Mouse (Mus musculus) limb, embryonic 10.5 days (tissue): ENCODE data around the gene Ap5m1. TPM values are rescaled to one million over a fixed set of nuclear protein-coding genes. Genes with fewer than 3 reads are reported as not detected.
A peak's percentile ranks its signal among the peaks of the same experiment; 100 is the strongest.

Experiments
- DNase-seq: peaks from one replicate; pipeline ENCODE4 v3.0.0-alpha.2; 2017; ENCODE audit warnings: low spot score
- H3K27ac ChIP-seq: fragments of 300-500 bp; sonication (generic); 2 replicates; pipeline ENCODE4 v1.5.1; 2016; ENCODE audit warnings: mild to moderate bottlenecking
- H3K27me3 ChIP-seq: fragments of 300-500 bp; sonication (generic); 2 replicates; pipeline ENCODE4 v1.6.1; 2016; ENCODE audit warnings: low read depth, mild to moderate bottlenecking; ENCODE audit not compliant: poor library complexity, severe bottlenecking
- H3K36me3 ChIP-seq: fragments of 300-500 bp; sonication (generic); 2 replicates; pipeline ENCODE4 v1.6.1; 2016; ENCODE audit warnings: mild to moderate bottlenecking, moderate library complexity
- H3K4me1 ChIP-seq: fragments of 300-500 bp; sonication (generic); 2 replicates; pipeline ENCODE4 v1.6.1; 2016
- H3K4me3 ChIP-seq: fragments of 300-500 bp; sonication (generic); 2 replicates; pipeline ENCODE4 v1.5.1; 2016; ENCODE audit warnings: mild to moderate bottlenecking, moderate library complexity
- H3K9me3 ChIP-seq: fragments of 300-500 bp; sonication (generic); replicated peaks from 2 replicates; pipeline ENCODE4 v1.6.1; 2016; ENCODE audit warnings: mild to moderate bottlenecking
- WGBS: fragments of 180-500 bp; shearing (Covaris S2); methylation state at CpG from one replicate; pipeline ENCODE4 v1.1.7; 2016; 5-methylcytosine and 5-hydroxymethylcytosine counted together
- polyA plus RNA-seq: library from polyadenylated mRNA; unstranded; fragments of >200 nt; fragmentation: Nextera tagmentation; extraction: Ambion mirVana; gene quantifications from 2 replicates; pipeline ENCODE4 v1.2.1, GENCODE M21; 2016

Gene Ap5m1
- 23.0 and 25.5 TPM in 2 replicates for polyA plus RNA-seq

- Histone ChIP-seq H3K4me1 (peaks cover 25% of the 10 kb centered on the region), H3K27ac (peak within 1 kb of the TSS; percentile 95), H3K27me3 (no peaks in the 10 kb centered on the region), H3K9me3 (no peaks in the 10 kb centered on the region), H3K4me3 (peak within 1 kb of the TSS; percentile 98), H3K36me3 (no peaks in the 10 kb centered on the region)
- no peak for DNase-seq
- WGBS = under 1% methylated on average over 53 of the region's 62 CpGs
These were observed at the start of gene Ap5m1 for GRCm38 (mm10) chr14:49065529-49066273. Gene Ap5m1, plus strand, starts transcription at chr14:49066097.

- WGBS = 94% methylated on average over 5 of the region's 5 CpGs
- Histone ChIP-seq H3K4me3 (no peak overlapping the region), H3K36me3 (peaks cover 59% of the 10 kb centered on the region)
These were observed 46.1 kb upstream of the Ap5m1 start for GRCm38 (mm10) chr14:49019765-49020164.

GRCm38 (mm10) chr14:49027040-49027778 is 38.7 kb upstream of the Ap5m1 start:
- no peaks in the 10 kb centered on the region for H3K9me3 ChIP-seq
- H3K27me3 ChIP-seq = no peaks in the 10 kb centered on the region
- peaks cover 56% of the 10 kb centered on the region for H3K36me3 ChIP-seq
- no peak overlapping the region for H3K27ac ChIP-seq
- no peaks in the 10 kb centered on the region for H3K4me1 ChIP-seq
- DNase-seq = no peak
- WGBS = 96% methylated on average over 6 of the region's 6 CpGs
- no peak overlapping the region for H3K4me3 ChIP-seq

More at GRCm38 (mm10) chr14:49019765-49020164, 46.1 kb upstream of the Ap5m1 start:
- DNase-seq = no peak
- Histone ChIP-seq H3K4me1 (no peaks in the 10 kb centered on the region), H3K27ac (no peak overlapping the region), H3K9me3 (no peaks in the 10 kb centered on the region), H3K27me3 (no peaks in the 10 kb centered on the region)

GRCm38 (mm10) chr14:49027779-49028368 is 38.0 kb upstream of the Ap5m1 start:
- H3K27me3 ChIP-seq = no peaks in the 10 kb centered on the region
- no peaks in the 10 kb centered on the region for H3K4me1 ChIP-seq
- no peak for DNase-seq
- no peaks in the 10 kb centered on the region for H3K9me3 ChIP-seq
- peaks cover 56% of the 10 kb centered on the region for H3K36me3 ChIP-seq
- H3K4me3 ChIP-seq = no peak overlapping the region
- 92% methylated on average over 3 of the region's 3 CpGs for WGBS
- no peak overlapping the region for H3K27ac ChIP-seq

- no peaks in the 10 kb centered on the region for H3K4me1 ChIP-seq
- H3K9me3 ChIP-seq = no peaks in the 10 kb centered on the region
- H3K4me3 ChIP-seq = no peak overlapping the region
- no peak overlapping the region for H3K27ac ChIP-seq
- peaks cover 66% of the 10 kb centered on the region for H3K36me3 ChIP-seq
- H3K27me3 ChIP-seq = no peaks in the 10 kb centered on the region
- DNase-seq = no peak
- WGBS = 91% methylated on average over 5 of the region's 5 CpGs
These were observed 36.9 kb upstream of the Ap5m1 start for GRCm38 (mm10) chr14:49028991-49029390.

- H3K9me3 ChIP-seq = no peaks in the 10 kb centered on the region
- no peak for DNase-seq
- 95% methylated on average over 3 of the region's 4 CpGs for WGBS
- no peaks in the 10 kb centered on the region for H3K27me3 ChIP-seq
- no peak overlapping the region for H3K27ac ChIP-seq
- H3K36me3 ChIP-seq = peaks cover 27% of the 10 kb centered on the region
- H3K4me3 ChIP-seq = no peak overlapping the region
- H3K4me1 ChIP-seq = no peaks in the 10 kb centered on the region
These were observed 20.3 kb upstream of the Ap5m1 start for GRCm38 (mm10) chr14:49045610-49046009.

GRCm38 (mm10) chr14:49049492-49049891 is 16.4 kb upstream of the Ap5m1 start:
- no peak overlapping the region for H3K27ac ChIP-seq
- H3K4me1 ChIP-seq = no peaks in the 10 kb centered on the region
- H3K36me3 ChIP-seq = peaks cover 31% of the 10 kb centered on the region
- no peak overlapping the region for H3K4me3 ChIP-seq
- no peaks in the 10 kb centered on the region for H3K27me3 ChIP-seq
- no peaks in the 10 kb centered on the region for H3K9me3 ChIP-seq
- no peak for DNase-seq

GRCm38 (mm10) chr14:49063838-49064237 is 2.1 kb upstream of the Ap5m1 start:
- Histone ChIP-seq H3K4me1 (peaks cover 25% of the 10 kb centered on the region), H3K36me3 (no peaks in the 10 kb centered on the region), H3K9me3 (no peaks in the 10 kb centered on the region), H3K27ac (no peak overlapping the region), H3K27me3 (no peaks in the 10 kb centered on the region), H3K4me3 (no peak overlapping the region)
- 89% methylated on average over 2 of the region's 2 CpGs for WGBS
- no peak for DNase-seq

GRCm38 (mm10) chr14:49066274-49066823 is 452 bp downstream of the Ap5m1 start, which contains the start of gene Exoc5:
Gene Exoc5, minus strand, starts transcription at chr14:49066653.
- H3K27me3 ChIP-seq = no peaks in the 10 kb centered on the region
- WGBS = 0% methylated on average over 53 of the region's 53 CpGs
- H3K4me1 ChIP-seq = peaks cover 25% of the 10 kb centered on the region
- peak within 1 kb of the TSS; percentile 98 for H3K4me3 ChIP-seq
- DNase-seq = peak; percentile 97
- H3K27ac ChIP-seq = peak within 1 kb of the TSS; percentile 95
- no peaks in the 10 kb centered on the region for H3K36me3 ChIP-seq
- H3K9me3 ChIP-seq = no peaks in the 10 kb centered on the region

GRCm38 (mm10) chr14:49072837-49073236 is 6.9 kb downstream of the Ap5m1 start:
- H3K36me3 ChIP-seq = peaks cover 17% of the 10 kb centered on the region
- no peak overlapping the region for H3K4me3 ChIP-seq
- H3K27ac ChIP-seq = no peak overlapping the region
- no peak for DNase-seq
- WGBS = 96% methylated on average over 2 of the region's 2 CpGs
- no peaks in the 10 kb centered on the region for H3K9me3 ChIP-seq
- peaks cover 2% of the 10 kb centered on the region; the same call in 1 of the 2 replicates for H3K4me1 ChIP-seq
- H3K27me3 ChIP-seq = no peaks in the 10 kb centered on the region

- Histone ChIP-seq H3K27me3 (no peaks in the 10 kb centered on the region), H3K36me3 (peaks cover 17% of the 10 kb centered on the region), H3K27ac (no peak overlapping the region), H3K9me3 (no peaks in the 10 kb centered on the region), H3K4me3 (no peak overlapping the region), H3K4me1 (no peaks in the 10 kb centered on the region)
- WGBS = 96% methylated on average over 7 of the region's 7 CpGs
- DNase-seq = no peak
These were observed 8.0 kb downstream of the Ap5m1 start for GRCm38 (mm10) chr14:49073896-49074295.

GRCm38 (mm10) chr14:49074361-49074760 is 8.5 kb downstream of the Ap5m1 start:
- DNase-seq = no peak
- Histone ChIP-seq H3K27ac (no peak overlapping the region), H3K4me3 (no peak overlapping the region), H3K4me1 (no peaks in the 10 kb centered on the region), H3K9me3 (no peaks in the 10 kb centered on the region), H3K27me3 (no peaks in the 10 kb centered on the region), H3K36me3 (peaks cover 19% of the 10 kb centered on the region)
- 85% methylated on average over 2 of the region's 2 CpGs for WGBS

GRCm38 (mm10) chr14:49078820-49079219 is 12.9 kb downstream of the Ap5m1 start:
- 96% methylated on average over 2 of the region's 2 CpGs for WGBS

More at GRCm38 (mm10) chr14:49078820-49079219, 12.9 kb downstream of the Ap5m1 start:
- Histone ChIP-seq H3K4me1 (no peaks in the 10 kb centered on the region), H3K9me3 (no peaks in the 10 kb centered on the region), H3K27me3 (no peaks in the 10 kb centered on the region), H3K27ac (no peak overlapping the region), H3K4me3 (no peak overlapping the region), H3K36me3 (peaks cover 38% of the 10 kb centered on the region)
- DNase-seq = no peak
